Comparison of ENCODE assay signal across 19 mouse cellular contexts in genomic region chr7:25285511-25286238, GRCm38 (mm10). TPM values are rescaled to one million over a fixed set of nuclear protein-coding genes. Genes with fewer than 3 reads are reported as not detected.
A peak's percentile ranks its signal among the peaks of the same experiment; 100 is the strongest.
DNase-seq lines count a peak whose midpoint lies in the region; ATAC-seq lines count a peak whose summit lies in the region.
"Had no signal": no experiment of that assay in that cellular context is flagged by ENCODE, and none has a peak within 500 bp of the region (broad histone marks: within the 10 kb centered on the region; RNA-seq: fewer than 3 reads in every experiment).

No protein-coding gene starts in this region.

- 0 out of 2 replicates have a peak overlapping the region, but pooled peaks have one; percentile 60 for H3K27ac ChIP-seq in hindbrain, embryonic 13.5 days
- H3K27ac ChIP-seq in hindbrain, embryonic 16.5 days (ENCODE audit: low read depth, low read length): no peak overlapping the region
- H3K27ac ChIP-seq in midbrain, embryonic 14.5 days (replicated peaks; ENCODE audit: low read depth, low read length): 0 out of 2 replicates have a peak overlapping the region, but pooled peaks have one; percentile 15
- no peak overlapping the region for H3K27ac ChIP-seq in midbrain, embryonic 15.5 days
- no peak overlapping the region for H3K27ac ChIP-seq in neural tube, embryonic 15.5 days (replicated peaks)
- H3K27ac ChIP-seq: heart, embryonic 13.5 days had no signal

- H3K9ac ChIP-seq in hindbrain, embryonic 13.5 days: peak overlapping the region; percentile 13; the same call in 1 of the 2 replicates
- H3K9ac ChIP-seq in hindbrain, embryonic 16.5 days (ENCODE audit: low read depth, low read length): no peak overlapping the region
- H3K9ac ChIP-seq in midbrain, embryonic 14.5 days (replicated peaks; ENCODE audit: low read length): no peak overlapping the region
- no peak overlapping the region for H3K9ac ChIP-seq in midbrain, embryonic 15.5 days
- 0 out of 2 replicates have a peak overlapping the region, but pooled peaks have one; percentile 7 for H3K9ac ChIP-seq in neural tube, embryonic 15.5 days (replicated peaks)

- 88% methylated on average over 20 of the region's 20 CpGs for WGBS in hindbrain, embryonic 13.5 days
- WGBS in hindbrain, embryonic 16.5 days: 87% methylated on average over 20 of the region's 20 CpGs
- WGBS in midbrain, embryonic 14.5 days: 89% methylated on average over 20 of the region's 20 CpGs
- WGBS in midbrain, embryonic 15.5 days: 89% methylated on average over 20 of the region's 20 CpGs
- WGBS in neural tube, embryonic 15.5 days: 81% methylated on average over 20 of the region's 20 CpGs

- no peaks in the 10 kb centered on the region for H3K9me3 ChIP-seq in hindbrain, embryonic 13.5 days
- no peaks in the 10 kb centered on the region for H3K9me3 ChIP-seq in hindbrain, embryonic 16.5 days (ENCODE audit: control insufficient read depth, low read length)
- no peaks in the 10 kb centered on the region for H3K9me3 ChIP-seq in midbrain, embryonic 14.5 days (ENCODE audit: control insufficient read depth, low read length)
- H3K9me3 ChIP-seq in midbrain, embryonic 15.5 days: no peaks in the 10 kb centered on the region
- H3K9me3 ChIP-seq in neural tube, embryonic 15.5 days (replicated peaks): no peaks in the 10 kb centered on the region
- H3K9me3 ChIP-seq: heart, embryonic 13.5 days had no signal

- peak; percentile 33 for DNase-seq in cerebellum, adult 11-12 months
- no peak for DNase-seq in cerebellum, adult 18-20 months
- DNase-seq in midbrain, embryonic 14.5 days: no peak
- DNase-seq: B cell, adult 2 months; cerebellum, postnatal 36 days; gastrocnemius, postnatal 10 days; heart, adult 18-20 months; heart, postnatal 36 days; lung, adult 2 months; lung, postnatal 36 days; right cerebral cortex, postnatal 25 days had no signal

- H3K27me3 ChIP-seq in hindbrain, embryonic 13.5 days: no peaks in the 10 kb centered on the region
- no peaks in the 10 kb centered on the region for H3K27me3 ChIP-seq in hindbrain, embryonic 16.5 days (replicated peaks; ENCODE audit: control insufficient read depth, insufficient read depth, low read length)
- no peaks in the 10 kb centered on the region for H3K27me3 ChIP-seq in midbrain, embryonic 14.5 days (ENCODE audit: control insufficient read depth, insufficient read depth, low read length)
- H3K27me3 ChIP-seq in midbrain, embryonic 15.5 days (replicated peaks): no peaks in the 10 kb centered on the region
- H3K27me3 ChIP-seq in neural tube, embryonic 15.5 days (replicated peaks): no peaks in the 10 kb centered on the region
- H3K27me3 ChIP-seq: heart, embryonic 13.5 days had no signal

- peaks cover 61% of the 10 kb centered on the region for H3K36me3 ChIP-seq in hindbrain, embryonic 13.5 days
- peaks cover 56% of the 10 kb centered on the region for H3K36me3 ChIP-seq in hindbrain, embryonic 16.5 days (ENCODE audit: control insufficient read depth, insufficient read depth, low read length)
- peaks cover 61% of the 10 kb centered on the region for H3K36me3 ChIP-seq in midbrain, embryonic 14.5 days (ENCODE audit: control insufficient read depth, insufficient read depth, low read length)
- H3K36me3 ChIP-seq in midbrain, embryonic 15.5 days (replicated peaks): peaks cover 58% of the 10 kb centered on the region
- H3K36me3 ChIP-seq in neural tube, embryonic 15.5 days: peaks cover 61% of the 10 kb centered on the region

- no peak for ATAC-seq in hindbrain, embryonic 13.5 days (ENCODE audit: low FRiP score)
- ATAC-seq in hindbrain, embryonic 16.5 days: no peak
- no peak for ATAC-seq in midbrain, embryonic 14.5 days (ENCODE audit: low FRiP score, low TSS enrichment)
- no peak for ATAC-seq in midbrain, embryonic 15.5 days (replicated peaks)
- ATAC-seq in neural tube, embryonic 15.5 days (ENCODE audit: low FRiP score): no peak
- ATAC-seq: inflammation-experienced regulatory T-cells, adult 6 months had no signal

- H3K4me2 ChIP-seq in hindbrain, embryonic 13.5 days: no peak overlapping the region
- H3K4me2 ChIP-seq in hindbrain, embryonic 16.5 days (ENCODE audit: low read length): no peak overlapping the region
- no peak overlapping the region for H3K4me2 ChIP-seq in midbrain, embryonic 14.5 days (ENCODE audit: low read length)
- H3K4me2 ChIP-seq in midbrain, embryonic 15.5 days: no peak overlapping the region
- H3K4me2 ChIP-seq in neural tube, embryonic 15.5 days: no peak overlapping the region
- H3K4me2 ChIP-seq: liver, embryonic 11.5 days had no signal

- peaks cover 50% of the 10 kb centered on the region for H3K4me1 ChIP-seq in hindbrain, embryonic 13.5 days (replicated peaks)
- H3K4me1 ChIP-seq in hindbrain, embryonic 16.5 days (ENCODE audit: control insufficient read depth, insufficient read depth, low read depth, low read length): peaks cover 29% of the 10 kb centered on the region
- peaks cover 32% of the 10 kb centered on the region for H3K4me1 ChIP-seq in midbrain, embryonic 14.5 days (ENCODE audit: control insufficient read depth, insufficient read depth, low read length)
- H3K4me1 ChIP-seq in midbrain, embryonic 15.5 days: peaks cover 36% of the 10 kb centered on the region
- peaks cover 39% of the 10 kb centered on the region for H3K4me1 ChIP-seq in neural tube, embryonic 15.5 days

- H3K4me3 ChIP-seq in hindbrain, embryonic 13.5 days: no peak overlapping the region
- no peak overlapping the region for H3K4me3 ChIP-seq in hindbrain, embryonic 16.5 days (ENCODE audit: low read length)
- H3K4me3 ChIP-seq in midbrain, embryonic 14.5 days (replicated peaks; ENCODE audit: low read depth, low read length): no peak overlapping the region
- H3K4me3 ChIP-seq in midbrain, embryonic 15.5 days: no peak overlapping the region
- no peak overlapping the region for H3K4me3 ChIP-seq in neural tube, embryonic 15.5 days (replicated peaks)
- H3K4me3 ChIP-seq: heart, embryonic 13.5 days had no signal

RNA-seq across cellular contexts. Expression of gene Pafah1b3, which starts 12.1 kb away (rescaled TPM):
- polyA plus RNA-seq in hindbrain, embryonic 13.5 days (2015; fragmentation: Nextera tagmentation; extraction: Ambion mirVana): 619 and 632 TPM in 2 replicates
- 566 and 571 TPM in 2 replicates for polyA plus RNA-seq in hindbrain, embryonic 16.5 days (2015; fragmentation: Nextera tagmentation; extraction: Ambion mirVana)
- 630 and 836 TPM in 2 replicates for polyA plus RNA-seq in midbrain, embryonic 14.5 days (2014; fragmentation: Nextera tagmentation; extraction: Ambion mirVana)
- polyA plus RNA-seq in midbrain, embryonic 15.5 days (2015; fragmentation: Nextera tagmentation; extraction: Ambion mirVana): 671 and 679 TPM in 2 replicates
- polyA plus RNA-seq in neural tube, embryonic 15.5 days (2015; fragmentation: Nextera tagmentation; extraction: Ambion mirVana): 458 and 569 TPM in 2 replicates

RNA-seq across cellular contexts. Expression of gene Prr19, which starts 15.5 kb away (rescaled TPM):
- 2.3 TPM in 2 replicates for polyA plus RNA-seq in hindbrain, embryonic 13.5 days (2015; fragmentation: Nextera tagmentation; extraction: Ambion mirVana)
- polyA plus RNA-seq in hindbrain, embryonic 16.5 days (2015; fragmentation: Nextera tagmentation; extraction: Ambion mirVana): 4.7 and 4.8 TPM in 2 replicates
- 3.0 and 3.2 TPM in 2 replicates for polyA plus RNA-seq in midbrain, embryonic 14.5 days (2014; fragmentation: Nextera tagmentation; extraction: Ambion mirVana)
- polyA plus RNA-seq in midbrain, embryonic 15.5 days (2015; fragmentation: Nextera tagmentation; extraction: Ambion mirVana): 3.7 and 4.5 TPM in 2 replicates
- polyA plus RNA-seq in neural tube, embryonic 15.5 days (2015; fragmentation: Nextera tagmentation; extraction: Ambion mirVana): 3.0 and 3.5 TPM in 2 replicates
- polyA plus RNA-seq: inflammation-experienced regulatory T-cells, adult 6 months; lung, adult 2 months; spleen, adult 2 months had no signal

RNA-seq across cellular contexts. Expression of gene Cic, which starts 18.2 kb away (rescaled TPM):
- 36.9 and 42.4 TPM in 2 replicates for polyA plus RNA-seq in hindbrain, embryonic 13.5 days (2015; fragmentation: Nextera tagmentation; extraction: Ambion mirVana)
- polyA plus RNA-seq in hindbrain, embryonic 16.5 days (2015; fragmentation: Nextera tagmentation; extraction: Ambion mirVana): 31.0 and 36.4 TPM in 2 replicates
- 47.3 and 52.0 TPM in 2 replicates for polyA plus RNA-seq in midbrain, embryonic 14.5 days (2014; fragmentation: Nextera tagmentation; extraction: Ambion mirVana)
- 42.1 and 45.9 TPM in 2 replicates for polyA plus RNA-seq in midbrain, embryonic 15.5 days (2015; fragmentation: Nextera tagmentation; extraction: Ambion mirVana)
- polyA plus RNA-seq in neural tube, embryonic 15.5 days (2015; fragmentation: Nextera tagmentation; extraction: Ambion mirVana): 33.3 and 37.2 TPM in 2 replicates

RNA-seq across cellular contexts. Expression of gene Tmem145, which starts 20.2 kb away (rescaled TPM):
- polyA plus RNA-seq in hindbrain, embryonic 13.5 days (2015; fragmentation: Nextera tagmentation; extraction: Ambion mirVana): 49.5 and 50.6 TPM in 2 replicates
- polyA plus RNA-seq in hindbrain, embryonic 16.5 days (2015; fragmentation: Nextera tagmentation; extraction: Ambion mirVana): 78.7 and 85.0 TPM in 2 replicates
- polyA plus RNA-seq in midbrain, embryonic 14.5 days (2014; fragmentation: Nextera tagmentation; extraction: Ambion mirVana): 68.6 and 77.8 TPM in 2 replicates
- polyA plus RNA-seq in midbrain, embryonic 15.5 days (2015; fragmentation: Nextera tagmentation; extraction: Ambion mirVana): 94.8 and 102 TPM in 2 replicates
- polyA plus RNA-seq in neural tube, embryonic 15.5 days (2015; fragmentation: Nextera tagmentation; extraction: Ambion mirVana): 73.5 and 98.1 TPM in 2 replicates
- polyA plus RNA-seq: inflammation-experienced regulatory T-cells, adult 6 months; lung, adult 2 months; spleen, adult 2 months had no signal

RNA-seq across cellular contexts. Expression of gene Megf8, which starts 31.3 kb away (rescaled TPM):
- 18.7 and 20.4 TPM in 2 replicates for polyA plus RNA-seq in hindbrain, embryonic 13.5 days (2015; fragmentation: Nextera tagmentation; extraction: Ambion mirVana)
- 23.6 and 23.7 TPM in 2 replicates for polyA plus RNA-seq in hindbrain, embryonic 16.5 days (2015; fragmentation: Nextera tagmentation; extraction: Ambion mirVana)
- polyA plus RNA-seq in midbrain, embryonic 14.5 days (2014; fragmentation: Nextera tagmentation; extraction: Ambion mirVana): 21.6 and 23.2 TPM in 2 replicates
- 27.0 and 27.4 TPM in 2 replicates for polyA plus RNA-seq in midbrain, embryonic 15.5 days (2015; fragmentation: Nextera tagmentation; extraction: Ambion mirVana)
- polyA plus RNA-seq in neural tube, embryonic 15.5 days (2015; fragmentation: Nextera tagmentation; extraction: Ambion mirVana): 19.3 and 22.7 TPM in 2 replicates

Comparison
In these comparisons a context has a peak if more than half of its experiments do, and no peak if none do; other contexts are left out.
1. H3K27ac ChIP-seq: peak in hindbrain, embryonic 13.5 days (single experiment) and midbrain, embryonic 14.5 days (single experiment); none in hindbrain, embryonic 16.5 days (single experiment), midbrain, embryonic 15.5 days (single experiment) and neural tube, embryonic 15.5 days (single experiment).
2. H3K9ac ChIP-seq: peak in hindbrain, embryonic 13.5 days (single experiment) and neural tube, embryonic 15.5 days (single experiment); none in hindbrain, embryonic 16.5 days (single experiment), midbrain, embryonic 14.5 days (single experiment) and midbrain, embryonic 15.5 days (single experiment).